Mouse (Mus musculus) lung, adult 2 months (tissue): ENCODE measurements at regions not wholly inside any gene's neighbourhood (a gene's known extent, or its start where the extent isn't known, plus 50 kb on each side); places are given as distances from the start of the nearest gene placed in this dataset.
A peak's percentile ranks its signal among the peaks of the same experiment; 100 is the strongest.

ENCODE experiments used
- DNase-seq: peaks from one replicate; pipeline ENCODE4 v3.0.0; 2022
- H3K4me1 ChIP-seq: fragments of 200-500 bp; 2 replicates; pipeline ENCODE4 v1.6.1; 2011; ENCODE audit warnings: low read length; ENCODE audit not compliant: control insufficient read depth, insufficient read depth
- H3K4me3 ChIP-seq: fragments of 200-500 bp; replicated peaks from 2 replicates; pipeline ENCODE3; 2011; ENCODE audit warnings: low read depth, mild to moderate bottlenecking, control low read depth, low read length; ENCODE audit errors: extremely low read depth
- CTCF ChIP-seq: fragments of 200-500 bp; IDR thresholded peaks from 2 replicates; pipeline ENCODE4 v1.5.1; 2011; ENCODE audit warnings: mild to moderate bottlenecking, low read length, control low read depth; ENCODE audit not compliant: insufficient read depth
- POLR2A ChIP-seq: fragments of 200-500 bp; IDR thresholded peaks from 2 replicates; pipeline ENCODE4 v1.6.1; 2011; ENCODE audit warnings: low read depth, mild to moderate bottlenecking, control low read depth, low read length, borderline replicate concordance; ENCODE audit errors: extremely low read depth
- WGBS: fragments of 180-500 bp; shearing (Covaris S2); methylation state at CpG from one replicate; pipeline ENCODE4 v1.1.7; 2018; 5-methylcytosine and 5-hydroxymethylcytosine counted together

- Histone ChIP-seq H3K4me1 (no peaks in the 10 kb centered on the region), H3K4me3 (no peak overlapping the region)
- no peak for TF ChIP-seq CTCF
- TF ChIP-seq POLR2A: no peak
- 91% methylated on average over 5 of the region's 5 CpGs for WGBS
- DNase-seq: no peak
Observed at GRCm38 (mm10) chr13:101910687-101911086, 142.7 kb upstream of the Pik3r1 start.

GRCm38 (mm10) chr13:101914132-101914531, 146.1 kb upstream of the Pik3r1 start:
- no peak for DNase-seq
- no peak overlapping the region for H3K4me3 ChIP-seq
- H3K4me1 ChIP-seq: no peaks in the 10 kb centered on the region; the same call in 1 of the 2 replicates
- TF ChIP-seq POLR2A (no peak), CTCF (no peak)
- WGBS: 89% methylated on average over 4 of the region's 4 CpGs

GRCm38 (mm10) chr13:101914691-101915541, 146.9 kb upstream of the Pik3r1 start:
- no peak for DNase-seq
- 33% methylated on average over 5 of the region's 5 CpGs for WGBS

GRCm38 (mm10) chr13:101915542-101915941, 147.5 kb upstream of the Pik3r1 start:
- Histone ChIP-seq H3K4me3 (no peak overlapping the region), H3K4me1 (no peaks in the 10 kb centered on the region; the same call in 1 of the 2 replicates)
- WGBS: 44% methylated on average over 6 of the region's 6 CpGs
- TF ChIP-seq POLR2A (no peak), CTCF (no peak)
- no peak for DNase-seq

More at GRCm38 (mm10) chr13:101914691-101915541, 146.9 kb upstream of the Pik3r1 start:
- Histone ChIP-seq H3K4me1 (no peaks in the 10 kb centered on the region; the same call in 1 of the 2 replicates), H3K4me3 (no peak overlapping the region)
- no peak for TF ChIP-seq POLR2A
- no peak for TF ChIP-seq CTCF

- H3K4me1 ChIP-seq: no peaks in the 10 kb centered on the region; the same call in 1 of the 2 replicates
- 41% methylated on average over 6 of the region's 6 CpGs for WGBS
Observed at GRCm38 (mm10) chr13:101915948-101916594, 148.1 kb upstream of the Pik3r1 start.

GRCm38 (mm10) chr13:101916876-101917275, 148.9 kb upstream of the Pik3r1 start:
- TF ChIP-seq CTCF (no peak), POLR2A (no peak)
- WGBS: 90% methylated on average over 5 of the region's 5 CpGs
- Histone ChIP-seq H3K4me3 (no peak overlapping the region), H3K4me1 (no peaks in the 10 kb centered on the region; the same call in 1 of the 2 replicates)
- DNase-seq: no peak

More at GRCm38 (mm10) chr13:101915948-101916594, 148.1 kb upstream of the Pik3r1 start:
- TF ChIP-seq CTCF: no peak
- DNase-seq: peak; percentile 17
- no peak overlapping the region for H3K4me3 ChIP-seq

GRCm38 (mm10) chr13:101918185-101918584, 150.2 kb upstream of the Pik3r1 start:
- TF ChIP-seq CTCF (no peak), POLR2A (no peak)
- Histone ChIP-seq H3K4me1 (no peaks in the 10 kb centered on the region; the same call in 1 of the 2 replicates), H3K4me3 (no peak overlapping the region)
- WGBS: 76% methylated on average over 3 of the region's 3 CpGs
- no peak for DNase-seq

GRCm38 (mm10) chr13:101919266-101919665, 151.2 kb upstream of the Pik3r1 start:
- no peak for DNase-seq
- 33% methylated on average over 5 of the region's 5 CpGs for WGBS
- TF ChIP-seq POLR2A (no peak), CTCF (no peak)

GRCm38 (mm10) chr13:101920384-101920783, 152.4 kb upstream of the Pik3r1 start:
- no peak for DNase-seq
- H3K4me1 ChIP-seq: no peaks in the 10 kb centered on the region; the same call in 1 of the 2 replicates
- TF ChIP-seq POLR2A (no peak), CTCF (no peak)
- no peak overlapping the region for H3K4me3 ChIP-seq
- WGBS: 75% methylated on average over 3 of the region's 3 CpGs

More at GRCm38 (mm10) chr13:101919266-101919665, 151.2 kb upstream of the Pik3r1 start:
- Histone ChIP-seq H3K4me1 (no peaks in the 10 kb centered on the region; the same call in 1 of the 2 replicates), H3K4me3 (no peak overlapping the region)
